Mouse (Mus musculus) forelimb bud, embryonic 11.5 days (tissue): ENCODE data around the gene Ndel1.

Source experiments
- DNase-seq: peaks from one replicate; pipeline ENCODE4 v3.0.0-alpha.2; 2012; ENCODE audit warnings: low read depth, low spot score

Ndel1 gene

DNA sequence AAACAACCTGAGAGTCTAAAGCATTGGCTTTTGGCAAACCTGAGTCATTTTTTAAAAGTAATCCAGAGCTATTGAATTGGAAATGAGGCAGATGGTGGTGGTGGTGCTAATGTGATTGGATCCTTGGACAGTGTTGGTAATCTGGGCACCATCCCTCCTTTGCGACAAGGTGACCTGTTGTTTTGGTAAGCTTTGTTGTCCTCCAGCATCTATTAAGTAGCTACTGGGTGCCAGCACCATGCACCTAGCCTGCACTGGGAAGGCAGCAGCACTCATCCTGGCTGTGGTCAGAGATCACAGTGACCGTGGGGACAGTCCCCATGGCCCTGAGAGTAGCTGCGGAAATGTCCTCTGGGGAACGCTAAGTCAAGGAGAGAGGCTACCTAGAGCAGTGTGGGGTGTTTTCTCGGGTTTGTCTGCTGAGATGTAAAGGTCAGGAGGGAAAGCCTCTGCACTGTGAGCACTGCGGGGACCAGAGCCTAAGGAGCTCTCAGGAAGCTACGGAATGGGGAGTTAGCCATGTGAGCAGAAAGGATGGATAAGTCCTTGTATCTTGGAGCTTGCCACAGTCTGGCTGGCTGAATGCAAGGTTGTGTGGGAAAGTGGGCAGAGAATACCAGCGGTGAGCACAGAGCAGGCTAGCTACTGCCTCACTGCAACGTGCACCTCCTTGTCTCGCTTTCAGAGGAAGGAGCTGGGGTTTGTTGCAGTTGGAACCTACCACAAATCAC lies 91.8 kb downstream of the Ndel1 start:
- no peak for DNase-seq

DNA sequence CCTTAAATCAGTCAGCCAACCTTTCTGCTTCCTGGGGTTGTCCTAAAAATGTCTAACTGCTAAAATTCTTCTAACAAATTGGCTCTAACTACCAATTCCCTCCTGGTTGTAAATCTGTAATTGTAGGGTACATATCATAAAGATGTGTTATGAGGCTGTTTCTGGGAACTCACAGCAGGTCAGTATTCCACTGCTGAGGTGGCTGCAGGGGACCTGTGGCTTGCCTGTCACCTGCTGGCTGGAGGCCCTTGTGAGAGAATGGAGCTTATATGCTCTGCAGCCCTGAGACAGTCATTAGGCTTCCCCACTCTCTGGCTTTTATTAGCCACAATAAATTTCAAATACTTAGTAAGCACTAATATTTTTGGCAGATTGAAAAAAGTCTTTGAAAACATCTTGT lies 92.8 kb downstream of the Ndel1 start:
- DNase-seq, result no peak

DNA sequence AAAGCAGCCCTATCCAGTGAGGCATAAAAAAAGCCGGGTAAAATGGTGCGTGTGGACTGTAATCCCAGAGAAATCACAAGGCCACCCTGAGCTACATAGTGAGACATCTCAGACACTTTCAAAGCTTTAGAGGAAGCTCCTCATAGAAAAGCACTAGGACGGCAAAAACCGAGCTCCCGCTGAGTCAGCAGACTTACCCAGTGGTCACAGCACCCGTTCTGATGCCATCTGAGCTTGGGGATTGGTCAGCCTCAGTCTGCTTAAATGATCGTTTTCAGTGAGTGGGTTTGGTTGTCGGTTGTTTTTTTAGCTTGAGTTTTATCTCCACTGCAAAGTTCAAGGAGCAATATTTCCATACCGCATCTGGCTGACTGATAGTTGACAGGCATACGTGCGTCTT lies 93.7 kb downstream of the Ndel1 start:
- DNase-seq, result no peak

DNA sequence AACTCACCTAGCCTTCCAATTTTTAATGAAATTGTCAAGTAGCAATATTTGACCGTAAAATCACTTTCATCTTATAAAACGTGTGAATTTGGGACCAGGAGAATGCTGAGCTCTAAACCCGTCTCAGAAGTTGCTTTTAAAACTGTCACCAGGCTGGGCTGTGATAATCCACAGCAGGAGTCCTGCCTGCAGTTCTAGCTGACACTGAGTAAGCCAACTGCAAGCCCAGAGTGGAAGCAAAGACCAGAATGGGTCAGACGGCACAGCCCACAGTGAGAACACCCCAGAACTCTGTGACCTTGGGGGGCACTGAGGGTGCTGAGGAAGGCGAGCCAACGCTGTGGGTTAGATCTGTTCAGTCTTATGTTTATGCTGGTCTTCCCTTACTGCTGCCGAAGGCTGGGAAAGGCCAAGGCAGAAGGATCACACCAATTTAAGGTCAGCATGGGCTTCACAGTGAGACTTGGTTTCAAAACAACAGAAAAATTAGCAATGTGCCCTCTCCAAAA lies 95.5 kb downstream of the Ndel1 start:
- no peak for DNase-seq
